Mouse (Mus musculus) CH12F3 (cell line): Measurements from ENCODE around the gene Slco2a1.

Source experiments
- in situ Hi-C: fragments of 300-500 bp; cut with MboI; formaldehyde crosslinking; loops from 2 replicates; pipeline ENCODE4 v1.14.3; 2020; ENCODE audit warnings: low sequenced_read_pairs

Gene Slco2a1

DNA sequence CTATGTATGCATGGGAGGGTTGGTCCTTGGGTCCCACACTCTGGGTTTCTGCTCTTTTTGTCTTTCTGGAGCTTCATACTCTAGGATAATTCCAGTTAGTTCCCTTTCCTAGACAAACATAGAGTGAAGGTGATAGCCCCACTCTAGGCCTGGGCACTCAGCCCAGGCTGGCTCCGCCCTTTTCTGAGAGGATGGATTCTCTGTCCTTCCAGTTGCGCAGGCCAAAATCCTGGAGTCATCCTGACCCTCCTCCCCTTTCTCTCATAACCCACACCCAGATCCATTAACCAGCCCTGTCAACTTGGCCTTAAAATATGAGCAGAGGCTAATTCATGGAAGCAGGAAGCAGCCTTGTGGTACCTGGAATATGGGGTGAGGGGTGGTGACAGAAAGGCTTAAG lies 6.7 kb upstream of the Slco2a1 start:
- in situ Hi-C loops = no loop called here

DNA sequence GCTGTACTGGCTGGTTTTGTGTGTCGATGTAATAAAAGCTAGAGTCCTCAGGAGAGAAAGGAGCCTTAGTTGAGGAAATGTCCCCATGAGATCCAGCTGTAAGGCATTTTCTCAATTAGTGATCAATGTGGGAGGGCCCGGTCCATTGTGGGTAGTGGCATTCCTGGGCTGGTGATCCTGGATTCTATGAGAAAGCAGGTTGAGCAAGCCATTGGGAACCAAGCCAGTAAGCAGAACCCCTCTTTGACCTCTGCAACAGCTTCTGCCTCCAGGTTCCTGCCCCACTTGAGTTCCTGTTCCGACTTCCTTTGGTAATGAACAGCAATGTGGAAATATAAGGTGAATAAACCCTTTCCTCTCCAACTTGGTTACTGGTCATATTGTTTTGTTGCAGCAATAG lies 6.1 kb upstream of the Slco2a1 start:
- in situ Hi-C loops = no loop called here

DNA sequence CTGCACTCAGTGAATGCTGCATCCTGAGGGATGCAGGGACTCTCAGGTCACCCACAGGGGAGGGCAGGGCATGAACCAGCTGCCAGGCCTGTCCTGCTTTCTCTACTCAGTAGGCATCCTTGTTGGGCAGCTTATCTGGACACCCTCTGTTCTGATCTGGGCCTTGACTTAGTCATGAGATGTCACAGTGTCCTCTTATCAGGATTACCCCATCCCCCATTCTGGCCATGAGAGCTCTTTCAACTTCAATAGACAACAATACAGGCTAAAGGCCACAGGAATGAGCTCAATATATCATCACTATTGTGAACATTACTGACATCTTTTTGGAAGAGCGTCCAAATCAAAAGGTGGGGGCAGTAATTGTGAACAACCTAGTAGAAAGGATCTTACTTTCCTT lies 3.4 kb upstream of the Slco2a1 start:
- in situ Hi-C loops = no loop called here

DNA sequence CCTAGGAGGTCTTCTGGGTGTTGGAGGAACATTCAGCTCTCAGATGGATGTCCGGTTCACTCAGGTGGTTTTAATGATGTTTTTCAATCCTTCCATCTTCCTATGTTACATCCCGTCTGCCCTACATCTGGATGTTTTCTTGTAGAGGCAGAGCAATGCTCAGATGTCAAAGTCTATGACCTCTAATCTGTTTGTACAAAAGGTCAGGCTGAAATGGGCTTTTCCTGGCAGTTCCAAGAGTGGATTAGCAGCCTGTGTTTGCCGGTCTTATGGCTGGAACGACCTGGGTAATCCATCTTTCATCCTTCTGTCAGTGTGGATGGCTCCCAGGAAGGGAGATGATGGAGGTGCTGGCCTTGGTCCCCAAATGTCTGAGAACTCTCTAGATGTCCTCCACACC lies 2.6 kb upstream of the Slco2a1 start:
- in situ Hi-C loops = no loop called here

DNA sequence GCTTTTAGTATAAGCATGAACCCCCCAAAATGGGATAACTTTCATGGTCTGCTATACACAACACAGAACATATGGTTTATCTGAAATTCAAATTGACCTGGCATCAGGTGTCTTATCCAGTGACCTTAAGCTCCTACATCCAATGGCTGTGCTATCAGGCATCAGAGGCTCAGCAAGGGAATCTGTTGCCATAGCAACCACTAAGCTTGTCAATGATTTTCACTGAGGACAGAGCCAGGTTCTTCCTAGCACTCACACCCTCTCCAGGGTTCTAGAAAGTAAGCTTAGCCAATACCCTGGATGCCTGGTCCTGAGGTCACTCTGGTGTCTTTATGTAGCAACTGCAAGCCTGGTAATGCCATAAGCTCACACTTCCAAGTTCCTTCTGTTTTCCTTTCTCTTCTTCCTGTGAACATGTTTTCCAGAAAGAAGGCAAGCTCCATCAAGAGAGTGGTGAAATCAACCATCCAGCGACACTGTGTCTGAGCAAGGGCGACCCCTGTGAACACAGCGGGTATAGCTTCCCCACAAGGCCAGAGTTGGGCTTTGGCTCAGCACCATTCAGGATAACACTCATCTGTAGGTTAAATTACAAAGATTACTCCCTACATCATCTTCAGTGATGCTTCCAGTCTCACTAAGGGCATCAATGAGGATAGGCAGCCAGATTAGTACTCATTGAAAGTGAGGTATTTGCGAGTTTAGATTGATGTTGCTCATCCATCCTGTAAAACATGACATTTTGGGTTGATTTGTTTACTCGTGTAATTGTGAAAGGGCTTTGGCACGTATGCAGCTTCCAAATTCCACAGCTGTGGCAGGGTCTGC lies 2.0 kb downstream of the Slco2a1 start:
- in situ Hi-C loops = no loop called here

DNA sequence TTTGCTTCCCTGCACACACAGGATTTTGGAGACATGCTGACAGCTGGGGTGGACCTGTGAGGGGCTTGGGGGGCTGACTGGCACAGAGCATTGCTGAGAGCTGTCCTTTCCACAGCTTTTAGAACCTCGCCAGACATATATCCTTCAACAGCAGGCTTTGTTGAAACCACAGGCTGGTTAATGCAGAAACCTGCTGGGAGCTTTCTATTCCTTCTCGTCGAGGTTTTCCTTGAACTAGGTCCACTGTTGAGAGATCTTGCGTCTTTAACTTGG lies 2.6 kb downstream of the Slco2a1 start:
- in situ Hi-C loops = no loop called here

DNA sequence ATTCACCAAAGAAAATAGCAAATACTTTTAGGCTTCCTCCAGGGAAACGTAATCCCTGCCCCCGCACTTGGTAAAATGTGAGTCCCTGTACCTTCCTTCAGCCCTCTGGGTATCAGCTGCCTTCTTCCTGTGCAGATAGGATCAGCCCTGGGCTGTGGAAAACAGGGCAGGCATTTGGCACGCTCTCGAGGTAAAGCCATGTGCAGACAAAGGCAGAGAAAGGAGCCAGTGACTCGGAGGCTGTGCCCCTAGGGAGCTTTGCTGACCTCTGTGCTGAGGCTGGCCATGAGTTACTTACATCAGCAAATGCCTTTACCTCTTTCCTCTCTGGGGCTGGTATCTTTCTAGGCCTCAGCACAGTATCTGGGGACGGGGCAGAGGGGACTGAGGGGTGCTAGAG lies 4.4 kb downstream of the Slco2a1 start:
- in situ Hi-C loops = no loop called here

DNA sequence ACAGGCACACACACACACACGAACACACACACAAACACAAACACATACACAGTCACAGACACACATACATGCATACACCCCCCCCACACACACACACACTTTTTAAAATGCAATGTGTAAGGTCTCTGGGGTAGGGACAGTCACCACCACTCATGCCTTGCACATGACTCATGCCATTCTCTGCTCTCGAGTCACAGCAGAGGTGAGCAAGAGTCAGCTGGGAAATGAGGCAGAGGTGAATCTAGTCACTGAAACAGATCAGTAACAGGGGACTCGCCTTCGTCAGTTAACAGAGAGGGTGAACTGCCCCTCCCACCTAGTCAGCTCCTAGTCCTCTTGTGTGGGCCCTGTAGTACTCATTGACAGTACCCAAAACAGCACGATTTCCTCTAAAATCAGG lies 5.3 kb downstream of the Slco2a1 start:
- in situ Hi-C loops = no loop called here

DNA sequence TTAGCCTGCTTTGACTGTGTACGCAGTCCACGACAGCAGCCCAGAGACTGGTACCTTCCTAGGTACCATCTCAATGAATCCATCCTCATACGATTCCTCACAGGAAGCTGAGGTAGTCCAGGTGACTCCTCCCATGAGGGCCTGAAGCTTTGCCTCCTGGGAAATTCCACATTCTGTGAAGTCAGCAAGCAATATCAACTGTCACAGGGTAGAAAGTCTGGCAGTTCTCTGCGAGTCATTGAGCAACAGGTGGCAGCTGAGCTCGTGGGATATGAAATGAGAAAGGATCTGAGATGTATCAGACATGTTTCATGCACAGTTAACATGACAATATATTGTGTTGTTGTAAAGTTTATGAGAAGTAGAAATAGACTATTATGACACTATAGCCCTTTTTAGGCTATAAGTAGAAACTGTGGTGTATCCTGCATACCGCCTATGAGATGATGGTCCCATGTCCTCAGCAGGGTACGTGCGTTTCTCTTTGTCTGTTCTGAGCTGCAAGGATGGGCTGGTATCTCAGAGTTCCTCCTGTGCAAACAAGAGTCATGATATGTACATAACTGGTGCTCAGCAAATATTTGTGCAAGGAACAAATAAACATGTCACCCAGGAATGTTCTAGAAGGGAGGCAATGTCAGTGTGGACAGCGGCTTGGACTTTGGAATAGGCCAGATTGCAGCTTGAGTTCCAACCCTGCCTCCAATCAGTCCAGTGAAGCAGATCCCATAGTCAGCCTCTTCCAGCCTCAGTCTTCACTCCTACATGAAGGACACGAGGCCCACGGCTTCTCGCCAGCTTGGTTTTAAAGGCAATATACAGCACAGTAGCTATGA lies 7.5 kb downstream of the Slco2a1 start:
- in situ Hi-C loops = no loop called here

DNA sequence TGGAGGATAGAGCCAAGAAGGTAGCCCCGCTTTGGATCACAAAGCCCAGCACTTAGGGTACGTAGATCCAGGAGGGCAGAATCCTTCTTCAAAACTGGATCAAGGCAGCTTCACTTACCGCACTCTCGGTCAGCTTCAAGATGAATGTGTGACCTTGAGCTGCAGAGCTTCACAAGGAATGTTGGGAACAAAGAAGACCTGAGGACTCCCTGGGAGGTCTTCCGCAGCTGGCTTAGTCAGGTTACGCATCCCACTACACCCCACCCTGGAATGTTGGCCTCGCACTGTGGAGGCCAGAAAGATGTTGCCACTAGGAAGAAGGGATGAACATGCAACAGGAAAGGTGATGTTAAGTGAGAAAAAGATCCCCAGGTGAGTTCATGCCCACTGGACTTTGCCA lies 11.9 kb downstream of the Slco2a1 start:
- in situ Hi-C loops = no loop called here

DNA sequence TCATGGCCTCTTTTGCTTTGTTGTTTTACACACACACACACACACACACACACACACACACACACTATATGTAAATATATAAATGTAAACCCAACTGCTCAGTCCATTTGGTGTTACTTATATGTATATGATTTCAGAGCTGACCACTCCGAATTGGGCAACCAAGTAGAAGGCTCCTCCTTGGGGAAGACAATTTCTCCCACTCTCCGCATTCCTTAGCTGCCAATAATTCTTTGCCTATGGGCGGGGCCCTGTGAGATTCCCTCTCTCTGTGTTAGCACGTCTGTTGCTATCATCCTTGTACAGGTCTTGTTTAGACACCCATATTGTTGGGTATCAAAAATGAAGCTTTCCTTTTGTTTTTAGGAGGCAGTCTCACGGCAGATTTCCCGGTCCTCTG lies 15.8 kb downstream of the Slco2a1 start:
- in situ Hi-C loops = no loop called here

DNA sequence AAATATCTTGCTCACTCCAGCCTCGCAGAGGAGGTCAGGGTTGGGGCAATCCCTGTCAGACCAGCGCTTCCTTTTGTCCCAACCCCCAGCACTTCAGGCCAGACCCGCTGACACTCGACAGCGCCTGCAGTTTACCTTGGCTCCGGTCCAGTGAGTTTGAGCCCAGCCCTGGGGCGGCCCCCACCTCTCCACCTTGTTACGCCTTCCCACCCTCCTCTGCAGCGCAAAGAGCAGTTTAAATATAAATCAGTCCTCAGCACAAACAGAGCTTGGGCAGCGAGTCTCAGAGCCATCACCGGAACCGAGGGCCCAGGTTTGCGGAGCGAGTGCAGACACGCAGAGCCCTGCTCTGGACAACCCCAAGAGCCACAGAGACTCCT lies 19.2 kb downstream of the Slco2a1 start:
- in situ Hi-C loops = no loop called here

DNA sequence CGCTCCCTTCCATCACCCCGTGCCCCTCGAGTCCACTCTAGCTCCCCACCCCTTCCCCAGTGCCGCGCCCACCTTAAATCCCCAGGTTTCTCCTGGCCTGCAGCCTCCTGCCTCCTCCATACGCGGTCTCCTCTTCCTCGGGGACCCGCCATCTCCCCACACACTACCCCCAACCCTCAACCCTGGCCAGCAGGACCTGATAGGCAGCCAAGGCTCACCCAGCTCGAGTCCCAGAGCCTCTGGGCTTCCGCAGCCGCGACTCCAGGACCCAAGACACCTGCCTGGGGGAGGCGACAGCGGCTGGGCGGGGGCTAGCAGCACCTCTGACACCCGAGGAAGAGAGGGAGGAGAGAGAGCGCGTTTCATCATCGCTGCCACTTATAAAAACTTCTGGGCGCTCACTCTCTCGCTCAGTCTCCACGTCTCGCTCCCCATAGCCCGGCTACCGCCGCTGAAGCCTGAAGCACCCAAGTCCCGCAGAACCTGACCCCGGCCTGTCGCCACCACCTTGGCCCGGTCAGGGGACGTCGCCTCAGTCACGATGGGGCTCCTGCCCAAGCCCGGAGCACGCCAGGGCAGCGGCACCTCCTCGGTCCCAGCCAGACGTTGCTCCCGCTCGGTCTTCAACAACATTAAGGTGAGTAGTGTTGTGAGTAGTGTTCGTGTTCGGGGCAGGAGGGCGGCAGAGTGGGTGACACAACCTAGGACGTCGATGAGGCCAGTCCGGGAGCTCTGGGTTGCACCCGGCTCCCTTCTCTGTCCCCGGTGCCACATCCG lies 19.8 kb downstream of the Slco2a1 start:
- in situ Hi-C loops = no loop called here

DNA sequence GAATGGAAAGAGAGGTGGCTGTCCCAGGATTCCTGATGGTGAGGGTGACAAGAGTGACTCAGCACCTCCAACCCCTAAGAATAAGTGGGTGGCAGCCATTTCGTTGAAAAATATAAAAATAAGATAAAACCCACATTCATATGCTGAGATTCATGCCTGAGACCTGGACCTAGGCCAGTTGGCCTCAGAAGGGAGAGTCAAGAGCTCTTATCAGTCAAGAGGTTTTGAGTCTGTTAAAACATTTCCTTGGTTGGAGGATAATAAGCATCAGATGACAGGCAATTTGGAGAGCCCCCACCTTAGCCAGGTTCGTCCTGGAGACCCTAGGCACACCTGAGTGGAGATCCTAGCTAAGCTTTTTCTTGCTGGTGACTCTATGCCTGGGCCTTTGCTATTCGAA lies 21.6 kb downstream of the Slco2a1 start:
- in situ Hi-C loops = no loop called here

DNA sequence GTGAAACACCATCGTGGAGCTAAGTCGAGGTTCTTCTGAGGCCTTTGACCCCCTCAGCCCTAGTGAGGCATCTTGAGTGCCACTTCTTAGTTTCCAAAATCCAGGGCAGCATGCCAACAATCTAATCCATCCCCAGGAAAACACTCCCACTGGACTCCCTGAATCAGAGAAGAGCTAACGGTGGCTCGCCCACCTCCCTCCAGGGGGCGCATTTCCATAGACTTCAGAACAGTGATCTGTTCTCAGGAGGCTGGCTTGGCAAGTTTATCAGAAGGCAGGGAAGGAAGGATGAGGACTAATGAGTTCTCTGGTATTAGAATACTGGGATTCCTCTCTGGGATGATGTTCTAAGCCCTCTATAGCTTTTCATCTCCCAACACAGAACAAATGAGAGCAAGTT lies 24.9 kb downstream of the Slco2a1 start:
- in situ Hi-C loops = no loop called here

DNA sequence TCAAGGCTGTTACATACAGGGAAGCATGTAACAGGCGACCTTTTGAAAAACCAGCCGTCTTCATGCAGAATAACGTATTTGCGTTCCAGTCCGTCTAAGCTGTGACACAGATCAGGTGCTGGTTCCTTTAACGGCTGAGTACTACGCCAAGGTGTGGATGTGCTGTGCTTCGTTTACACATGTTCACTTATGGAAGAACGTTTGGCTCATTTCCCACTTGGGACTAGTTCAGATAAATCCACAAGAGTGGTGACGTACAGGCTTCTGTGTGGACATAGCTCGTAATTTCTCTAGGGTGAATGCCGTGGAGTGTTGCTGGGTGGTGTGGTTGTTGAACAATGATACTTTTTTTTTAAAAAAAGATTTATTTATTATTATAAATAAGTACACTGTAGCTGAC lies 26.2 kb downstream of the Slco2a1 start:
- in situ Hi-C loops = no loop called here

DNA sequence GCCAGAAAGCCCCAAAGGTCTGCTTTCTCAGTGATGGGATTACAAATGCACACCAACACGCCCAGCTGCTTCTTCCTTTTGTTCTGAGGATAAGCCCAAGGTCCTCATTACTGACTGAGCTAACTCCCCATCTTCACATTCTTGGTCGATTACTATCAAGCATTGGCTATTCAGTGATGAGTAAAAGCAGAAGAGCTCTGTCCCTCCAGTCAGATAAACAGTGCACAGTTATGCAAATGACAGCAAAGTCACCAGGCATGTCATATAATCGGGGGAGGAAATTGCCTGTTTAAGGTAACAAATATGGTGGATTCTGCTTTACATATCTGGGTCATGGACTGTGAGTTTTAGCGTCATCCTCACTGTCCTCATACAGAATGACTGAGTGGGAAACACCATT lies 35.6 kb downstream of the Slco2a1 start:
- in situ Hi-C loops = no loop called here

DNA sequence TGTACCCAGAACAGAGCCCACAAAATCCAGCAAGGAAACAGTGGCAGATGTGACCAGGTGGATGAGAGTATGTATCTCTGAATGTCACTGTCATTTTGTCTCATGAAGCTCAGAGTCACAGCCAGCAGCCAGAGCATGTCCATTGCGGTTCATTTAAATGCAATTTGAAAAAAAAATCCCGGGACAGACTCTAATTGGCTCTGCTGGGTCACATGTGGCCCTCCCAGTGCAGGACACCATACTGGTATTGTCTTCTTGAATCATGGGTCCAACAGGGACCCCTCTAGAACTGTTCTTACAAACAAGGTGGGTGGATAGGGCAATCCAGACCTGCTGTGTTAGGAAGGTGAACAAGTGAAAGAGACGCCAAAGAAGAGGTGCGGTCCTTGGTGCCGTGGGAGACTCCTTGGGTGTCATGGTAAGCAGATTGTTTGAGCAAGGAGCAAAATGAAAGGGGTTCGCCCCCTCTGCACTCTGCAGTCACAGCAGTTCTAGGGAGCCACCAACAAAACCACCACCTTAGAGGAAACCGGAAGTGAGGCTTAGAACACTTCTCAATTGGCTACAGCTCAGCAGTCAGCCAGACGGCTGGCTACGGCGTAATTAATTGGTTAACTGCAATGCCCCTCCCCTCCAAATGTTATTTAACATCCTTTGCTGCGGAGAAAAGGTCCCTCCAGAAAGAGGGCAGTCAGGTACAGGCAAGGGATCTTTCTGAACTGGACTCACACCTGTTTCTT lies 38.8 kb downstream of the Slco2a1 start:
- in situ Hi-C loops = no loop called here

DNA sequence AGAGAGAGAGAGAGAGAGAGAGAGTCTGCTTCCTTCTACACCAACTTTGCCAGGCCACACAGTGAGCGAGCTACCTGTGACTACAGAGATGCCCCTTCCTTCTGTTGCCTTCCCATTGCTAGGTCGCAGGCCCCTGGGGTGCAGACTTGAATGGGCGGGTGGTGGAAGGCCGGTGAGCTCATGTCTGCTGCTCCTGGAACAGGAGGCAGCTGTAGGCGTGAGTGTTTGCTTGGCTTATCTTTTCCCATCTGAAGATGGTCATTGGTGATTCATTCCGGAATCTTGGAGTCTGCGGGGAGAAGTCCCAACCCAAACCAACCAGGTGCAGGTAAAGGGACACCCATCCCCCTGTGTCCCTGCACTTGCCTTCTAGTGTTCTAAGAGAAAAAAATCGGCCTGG lies 40.5 kb downstream of the Slco2a1 start:
- in situ Hi-C loops = no loop called here

DNA sequence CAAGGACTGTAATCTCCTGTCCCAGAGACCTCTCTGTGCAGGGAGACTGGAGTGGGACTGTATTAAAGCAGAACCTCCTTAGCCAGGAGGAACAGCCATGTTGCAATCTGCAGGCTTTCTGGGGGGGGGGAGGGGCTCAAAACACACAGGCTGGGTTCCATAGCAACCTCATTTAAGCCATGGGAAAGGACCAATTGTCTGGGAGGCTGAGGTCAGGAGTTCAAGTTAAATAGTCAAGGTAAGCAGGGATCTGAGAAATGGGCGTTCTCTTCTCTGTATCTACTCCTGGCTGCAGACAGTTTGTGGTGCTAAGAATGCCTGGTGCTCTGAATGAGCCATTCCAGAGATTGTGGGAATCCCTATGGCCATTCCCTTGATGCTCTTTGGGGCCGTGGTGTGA lies 41.5 kb downstream of the Slco2a1 start:
- in situ Hi-C loops = no loop called here

DNA sequence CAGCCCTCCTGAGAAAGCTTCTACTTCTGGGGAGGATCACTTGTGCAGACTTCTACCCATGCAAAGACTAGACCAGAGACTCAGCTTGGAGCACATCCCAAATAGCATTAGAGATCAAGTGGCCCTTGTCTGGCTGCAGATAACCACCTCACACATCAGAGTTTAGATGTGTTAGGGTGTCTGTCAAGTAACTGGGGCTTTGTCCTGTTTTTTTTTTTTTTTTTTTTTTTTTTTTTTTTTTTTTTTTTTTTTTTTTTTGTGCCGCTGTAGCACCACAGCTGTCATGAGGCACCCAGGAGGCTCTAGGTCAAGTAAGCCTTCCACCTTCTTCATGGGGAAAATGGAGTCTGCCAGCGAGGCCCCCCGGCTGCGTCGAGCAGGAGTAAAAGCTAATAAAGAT lies 42.7 kb downstream of the Slco2a1 start:
- in situ Hi-C loops = no loop called here
